Mouse (Mus musculus) layer of hippocampus, postnatal 25 days (tissue): ENCODE results near the gene Gpr158. TPM values are rescaled to one million over a fixed set of nuclear protein-coding genes. Genes with fewer than 3 reads are reported as not detected.
"Not testable (repeated sequence)": the region's sequence is repeated elsewhere in the genome, so short reads cannot be mapped to it uniquely, and the experiment has no call there.

Experiments used
- DNase-seq, 2 experiments: peaks; one replicate each; pipeline ENCODE4 v3.0.0; 2022; ENCODE audit warnings: mixed read lengths in 2 of 2, low spot score in 1 of 2; ENCODE audit errors: extremely low spot score in 1 of 2
- total RNA-seq, 2 experiments: library from RNA; stranded (reverse); gene quantifications; 2 replicates each; pipeline ENCODE4 v1.2.3; 2021

Gpr158 gene
- 10 to 100 TPM; 77.5 to 78.9 TPM for total RNA-seq

DNA sequence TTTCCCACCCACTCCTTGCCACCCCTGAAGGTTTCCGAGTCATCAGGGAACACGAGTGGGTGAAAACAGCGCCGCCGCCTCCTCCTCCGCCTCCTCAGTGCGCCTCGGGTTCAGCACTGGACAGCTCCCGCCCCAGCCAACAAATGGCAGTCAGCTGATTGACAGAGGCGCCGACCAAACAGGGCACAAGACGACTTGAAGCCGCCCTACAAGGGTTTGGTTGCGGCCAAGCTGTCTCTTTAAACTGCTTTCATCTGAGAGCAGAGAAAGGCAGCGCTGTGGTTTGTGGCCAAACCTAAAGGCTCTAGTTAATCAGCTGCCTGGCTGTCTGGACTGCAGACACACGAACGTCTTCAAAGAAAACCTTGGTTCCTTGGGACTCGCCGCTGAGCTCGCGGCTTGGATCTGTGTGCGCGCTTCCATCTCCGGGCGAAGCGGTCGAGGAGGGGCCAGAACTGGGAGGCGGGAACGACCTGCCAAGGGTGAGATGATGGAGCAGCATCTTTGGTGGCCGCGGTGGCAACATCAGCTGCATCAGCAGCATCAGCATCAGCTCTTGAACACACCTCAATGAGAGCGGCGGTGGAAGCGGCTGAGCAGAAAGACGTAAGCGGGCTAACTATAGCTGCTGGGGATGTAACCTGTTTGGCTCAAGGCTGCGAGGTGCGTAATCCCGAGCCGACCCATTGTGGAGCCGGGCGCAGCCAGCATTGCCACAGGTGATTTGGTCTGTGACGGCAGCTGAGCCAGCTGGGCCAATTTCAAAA is at the start of gene Gpr158:
TSS of gene Gpr158 (plus strand) at position 198 of the 767 bp plus-strand sequence.
- DNase-seq: peak; percentile 82 to 84

DNA sequence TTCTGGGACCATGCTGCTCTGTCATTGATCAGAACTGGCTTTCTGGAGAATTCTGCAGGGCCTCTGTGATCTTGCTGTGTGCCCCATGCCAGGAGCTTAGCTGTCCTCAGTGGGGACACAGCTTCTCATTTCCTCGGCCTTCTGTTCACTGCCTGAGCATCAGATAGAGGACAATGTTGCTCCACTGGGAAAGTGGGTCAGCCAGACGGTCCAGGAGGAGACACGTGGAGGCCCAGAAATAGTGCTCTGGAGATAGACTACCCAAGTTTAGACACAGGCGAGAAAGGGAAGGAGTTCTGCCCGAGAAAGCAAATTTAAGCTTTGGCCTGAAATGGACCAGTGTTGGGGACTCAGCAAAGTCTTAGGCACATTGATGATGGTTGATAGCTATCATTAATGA is 23.5 kb upstream of the Gpr158 start:
- DNase-seq: no peak

DNA sequence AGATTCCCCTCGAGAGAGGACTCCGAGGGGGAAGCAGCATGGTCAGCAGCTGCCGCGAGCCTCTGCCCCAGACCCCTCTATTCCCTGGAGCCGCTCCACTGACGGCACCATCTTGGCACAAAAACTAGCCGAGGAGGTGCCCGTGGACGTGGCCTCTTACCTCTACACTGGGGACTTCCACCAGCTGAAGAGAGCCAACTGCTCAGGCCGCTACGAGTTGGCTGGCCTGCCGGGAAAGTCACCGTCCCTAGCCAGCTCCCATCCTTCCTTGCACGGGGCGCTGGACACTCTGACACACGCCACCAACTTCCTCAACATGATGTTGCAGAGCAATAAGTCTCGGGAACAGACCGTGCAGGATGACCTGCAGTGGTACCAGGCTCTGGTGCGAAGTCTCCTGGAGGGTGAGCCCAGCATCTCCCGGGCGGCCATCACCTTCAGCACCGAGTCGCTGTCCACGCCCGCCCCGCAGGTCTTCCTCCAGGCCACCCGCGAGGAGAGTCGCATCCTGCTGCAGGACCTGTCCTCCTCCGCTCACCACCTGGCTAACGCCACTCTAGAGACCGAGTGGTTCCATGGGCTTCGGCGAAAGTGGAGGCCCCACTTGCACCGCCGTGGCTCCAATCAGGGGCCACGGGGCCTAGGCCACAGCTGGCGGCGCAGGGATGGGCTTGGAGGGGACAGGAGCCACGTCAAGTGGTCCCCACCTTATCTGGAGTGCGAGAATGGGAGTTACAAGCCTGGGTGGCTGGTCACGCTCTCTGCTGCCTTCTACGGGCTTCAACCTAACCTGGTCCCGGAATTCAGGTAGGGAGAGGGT is 1.2 kb downstream of the Gpr158 start:
- DNase-seq: peak in 1 of 2 experiments; percentile 32

DNA sequence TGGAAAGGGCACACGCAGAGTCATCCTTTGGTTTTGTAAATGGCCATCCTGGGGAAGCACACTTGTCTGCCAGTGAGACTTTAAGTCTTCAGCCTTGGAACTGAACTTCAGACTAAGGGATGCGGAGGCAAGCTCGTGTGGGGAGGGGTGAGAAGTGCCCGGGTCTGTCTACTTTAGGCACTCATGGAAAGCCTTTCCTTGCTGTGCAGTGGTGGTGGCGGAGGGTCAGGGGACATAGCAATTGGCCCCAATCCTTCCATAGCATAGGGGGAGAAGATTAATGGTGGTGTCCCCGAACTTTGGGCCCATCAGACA is 1.8 kb downstream of the Gpr158 start:
- peak in 1 of 2 experiments; percentile 25 for DNase-seq

DNA sequence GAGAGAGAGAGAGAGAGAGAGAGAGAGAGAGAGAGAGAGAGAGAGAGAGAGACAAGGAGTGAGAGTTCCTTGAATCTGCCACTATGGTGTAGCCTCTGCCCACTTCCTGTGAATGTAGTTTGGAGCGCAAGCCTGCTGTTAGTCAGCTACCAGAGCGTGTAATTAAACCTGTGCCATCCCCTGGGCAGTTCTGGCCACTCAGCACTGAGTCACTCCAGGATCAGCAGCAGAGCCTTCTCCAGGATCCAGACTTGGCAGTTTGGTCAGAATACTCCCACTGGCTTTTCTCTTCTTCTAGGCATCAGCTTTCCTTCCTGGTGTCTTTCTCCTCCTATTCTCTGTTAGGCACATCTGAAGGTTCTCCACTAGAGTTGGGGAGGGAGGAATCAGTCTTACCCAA is 2.2 kb downstream of the Gpr158 start:
- no peak for DNase-seq

DNA sequence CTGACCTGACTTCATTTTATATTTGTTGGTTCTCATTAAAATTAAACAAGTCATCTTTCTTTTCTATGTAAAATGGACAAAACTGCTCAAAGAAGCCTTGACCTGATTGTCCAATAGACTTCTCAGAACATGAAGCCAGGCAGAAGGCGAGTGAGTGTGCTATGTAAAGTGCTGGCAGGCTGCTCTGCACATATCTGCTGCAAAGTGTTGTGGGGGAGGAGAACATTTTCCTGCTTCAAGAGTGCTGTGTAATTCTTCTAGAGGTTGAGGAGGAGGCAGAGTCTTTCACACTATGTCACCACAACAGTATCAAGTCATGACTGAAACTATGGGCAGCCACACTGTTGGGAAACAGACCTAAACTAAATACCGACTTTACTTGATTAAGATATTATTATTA is 12.2 kb downstream of the Gpr158 start:
- no peak for DNase-seq

DNA sequence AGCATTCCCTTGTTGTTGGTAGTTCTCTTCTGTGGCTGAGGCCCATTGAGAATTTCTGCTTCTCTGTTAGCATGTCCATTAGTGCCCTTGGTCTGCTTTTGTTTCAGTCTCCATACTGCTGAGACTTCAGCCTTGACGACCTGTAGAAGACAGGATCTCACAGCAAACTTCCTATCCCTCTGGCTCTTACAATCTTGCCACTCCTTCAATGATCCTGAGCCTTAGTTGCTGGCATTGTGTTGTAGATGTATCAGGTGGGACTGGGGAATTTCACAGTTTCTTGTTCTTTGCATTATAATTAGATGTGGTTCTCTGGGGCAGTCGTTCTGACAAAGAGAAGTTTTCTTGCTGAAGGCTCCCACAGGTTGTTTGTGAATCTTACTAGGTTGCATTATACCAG is 25.4 kb downstream of the Gpr158 start:
- no peak for DNase-seq

DNA sequence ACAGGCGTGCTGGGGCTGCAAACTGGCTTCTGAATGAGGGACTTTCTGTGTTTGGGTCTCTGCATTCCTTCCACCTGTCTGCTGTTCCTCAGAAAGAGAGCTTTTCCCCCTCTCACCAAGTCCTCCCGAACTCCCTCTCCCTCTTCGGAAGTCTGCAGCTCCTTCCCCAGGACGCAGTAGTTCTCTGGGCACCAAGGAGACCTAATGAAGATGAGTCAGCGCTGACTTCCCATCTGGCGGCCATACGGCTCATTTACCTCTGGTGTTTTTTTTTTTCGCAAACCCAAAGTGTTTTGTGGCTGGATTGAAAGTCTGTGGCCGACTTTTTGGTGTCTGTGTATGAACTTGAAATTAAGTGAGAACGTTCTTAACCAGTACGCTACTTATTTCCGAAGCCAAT is 30.0 kb downstream of the Gpr158 start:
- no peak for DNase-seq

DNA sequence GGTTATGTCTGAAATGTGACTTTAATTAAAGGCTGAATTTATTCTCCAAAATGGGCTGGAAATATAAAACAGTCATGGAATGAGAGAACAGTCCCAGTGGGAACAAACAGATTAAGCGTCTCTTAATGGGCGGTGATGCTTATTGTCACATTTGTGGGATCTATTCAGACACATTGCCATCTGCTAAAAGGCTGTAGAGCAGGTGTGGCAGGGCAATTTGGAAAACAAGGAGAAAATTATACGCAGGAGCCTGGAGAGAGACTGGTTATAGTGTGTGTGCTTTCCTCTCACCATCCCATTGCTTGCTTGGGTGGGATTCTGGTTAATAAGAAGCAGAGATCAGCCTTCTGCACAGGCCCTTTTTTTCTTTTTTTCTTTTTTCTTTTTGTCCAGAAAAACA is 32.3 kb downstream of the Gpr158 start:
- no peak for DNase-seq

DNA sequence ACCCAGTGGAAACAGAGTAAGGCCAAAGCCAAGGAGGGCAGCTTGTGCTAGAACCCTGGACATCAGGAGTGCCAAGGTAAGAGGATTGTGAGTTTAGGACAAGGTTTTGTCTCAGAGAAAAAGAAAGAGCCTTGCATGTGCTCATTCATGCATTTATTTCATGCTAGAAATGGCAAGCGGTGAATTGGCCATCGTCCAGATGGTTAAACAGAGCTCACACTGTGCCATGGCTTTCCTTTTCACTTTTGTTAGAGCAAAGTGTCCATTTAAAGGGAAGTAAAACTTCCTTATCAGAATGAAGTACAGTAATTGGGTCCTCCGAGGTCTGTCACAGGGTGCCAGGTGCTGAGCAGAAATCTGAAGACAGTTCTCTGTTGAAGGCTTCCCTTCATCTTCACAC is 38.3 kb downstream of the Gpr158 start:
- no peak for DNase-seq

DNA sequence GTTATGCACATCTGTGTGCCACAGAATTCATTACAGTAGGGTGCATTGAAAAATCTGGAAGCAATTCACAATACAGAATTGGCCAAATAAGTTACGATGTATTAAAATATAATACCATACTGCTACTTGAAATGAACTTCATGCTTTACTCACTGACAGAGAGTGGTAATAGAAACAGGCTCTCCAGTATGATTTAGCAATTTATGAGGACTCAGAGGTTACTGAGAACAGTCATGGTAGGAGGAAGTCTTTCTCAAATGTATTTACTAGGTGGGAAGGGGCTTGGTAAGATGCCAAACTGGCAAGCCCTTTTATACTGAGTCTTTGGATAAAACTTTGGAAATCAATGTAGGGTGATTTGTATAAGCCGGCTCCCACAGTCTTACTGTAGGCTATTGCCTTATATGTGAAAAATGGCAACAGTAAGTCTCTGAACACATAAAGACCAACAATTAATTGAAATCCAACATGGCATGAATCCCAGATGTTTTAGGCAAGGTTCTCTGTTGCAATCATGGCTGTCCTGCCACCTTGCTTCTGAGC is 40.2 kb downstream of the Gpr158 start:
- no peak for DNase-seq

DNA sequence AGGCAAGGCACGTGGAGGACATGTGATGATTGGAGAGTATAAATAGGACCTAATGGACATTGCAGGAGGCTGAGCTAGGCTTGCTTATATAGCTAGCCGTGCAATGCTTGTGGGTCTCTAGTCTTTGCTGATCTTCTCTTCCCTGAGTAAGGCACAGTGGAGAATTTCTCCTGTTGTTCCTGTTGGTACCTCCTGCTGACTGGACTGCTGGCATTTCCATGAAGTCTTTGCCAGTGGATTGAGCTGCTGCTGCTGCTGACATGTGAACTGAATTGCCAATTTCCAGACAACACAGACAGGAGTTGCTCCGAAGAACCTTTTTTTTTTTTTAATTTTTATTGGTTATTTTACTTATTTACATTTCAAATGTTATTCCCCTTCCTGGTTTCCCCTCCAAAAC is 41.5 kb downstream of the Gpr158 start:
- no peak for DNase-seq

DNA sequence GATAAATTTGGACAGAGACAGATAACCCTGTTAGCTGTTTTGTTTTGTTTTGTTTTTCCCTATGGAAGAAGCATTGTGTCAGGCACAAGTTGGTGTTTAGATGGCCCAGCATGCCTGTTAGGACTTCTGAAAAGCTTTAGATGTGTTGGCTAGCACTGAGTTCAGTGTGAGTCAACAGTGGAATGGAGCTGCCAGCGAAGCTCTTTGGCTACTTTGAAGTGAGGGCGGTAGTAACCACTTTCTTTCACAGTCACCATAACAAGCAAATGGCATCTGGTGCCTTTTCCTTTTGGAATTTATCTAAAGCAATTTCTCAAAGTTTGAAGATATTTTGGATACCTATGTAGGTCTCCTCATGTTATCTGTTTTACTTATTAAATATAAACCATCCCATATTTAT is 62.9 kb downstream of the Gpr158 start:
- no peak for DNase-seq

DNA sequence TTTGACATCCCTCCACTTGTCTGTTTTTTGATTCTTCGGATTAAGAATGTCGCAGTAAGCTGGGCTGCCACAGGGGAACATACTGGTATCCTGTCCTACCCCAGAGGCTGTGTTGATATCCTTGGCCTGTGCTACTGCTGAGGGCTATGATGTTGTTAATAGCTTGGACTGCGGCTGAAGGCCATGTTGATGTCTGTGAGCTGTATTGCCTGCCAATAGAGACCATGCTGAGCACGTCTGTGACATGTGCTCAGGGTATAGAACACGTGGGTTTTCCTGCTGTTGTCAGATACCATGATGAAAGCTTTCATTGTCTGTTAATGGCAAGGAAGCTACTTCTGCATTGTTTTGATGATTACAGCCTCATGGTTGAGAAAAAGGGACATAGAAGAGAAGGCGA is 63.8 kb downstream of the Gpr158 start:
- no peak for DNase-seq

DNA sequence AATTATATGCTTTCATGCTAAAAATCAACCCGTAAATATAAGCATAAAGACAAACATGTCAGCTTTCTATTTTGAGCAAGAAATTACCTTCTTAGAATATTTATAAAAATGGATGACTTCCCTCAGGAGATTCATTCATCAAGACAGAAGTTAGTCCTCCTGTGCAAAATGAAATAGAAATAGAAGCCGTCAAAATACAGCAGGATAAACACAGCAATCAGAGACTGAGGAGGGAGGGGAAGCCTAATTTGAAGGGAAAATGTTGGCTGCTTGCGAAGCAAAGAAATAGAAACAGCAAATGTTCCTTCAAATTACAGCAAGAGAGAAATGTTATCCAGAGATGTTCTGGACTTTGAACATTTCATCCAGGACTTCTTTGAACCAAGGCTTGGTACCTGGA is 72.3 kb downstream of the Gpr158 start:
- DNase-seq: no peak

DNA sequence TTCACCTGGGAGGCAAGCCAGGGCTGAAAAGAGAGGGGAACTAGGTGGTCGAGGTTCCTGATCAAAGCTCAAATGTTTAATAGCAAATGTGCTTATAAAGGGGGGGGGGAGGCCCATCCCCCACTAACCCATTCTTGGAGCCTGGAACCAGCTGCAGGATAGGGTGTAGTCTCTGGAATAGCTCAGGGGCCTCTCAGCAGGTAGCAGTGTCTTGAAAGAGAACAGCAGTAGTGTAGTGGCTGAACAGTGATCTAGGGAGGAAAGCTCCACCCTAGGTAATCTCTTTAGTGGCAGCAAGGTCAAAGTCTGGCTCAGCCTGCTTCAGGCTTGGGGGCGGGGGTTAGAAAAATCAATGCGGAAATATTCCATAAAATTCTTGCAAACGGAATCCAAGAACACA is 93.3 kb downstream of the Gpr158 start:
- DNase-seq: not testable (repeated sequence)

DNA sequence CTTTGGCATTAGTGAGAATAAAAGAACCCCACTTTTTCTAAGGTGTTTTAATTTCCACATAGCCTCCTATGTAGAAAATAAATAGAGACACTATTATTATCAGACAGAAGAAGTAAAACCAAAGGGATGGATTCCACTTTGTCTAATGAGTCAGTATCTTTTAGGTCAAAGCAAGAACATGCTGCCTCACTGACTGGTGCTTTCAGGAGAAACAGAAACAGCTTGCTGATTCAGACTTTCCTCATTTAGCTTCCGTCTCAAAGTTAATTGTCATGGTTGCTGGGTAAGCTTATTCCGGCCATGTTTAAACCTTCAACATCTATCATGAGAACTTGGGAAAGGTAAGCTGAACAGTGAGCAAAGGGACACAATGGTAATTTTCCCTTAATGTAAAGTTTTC is 107.6 kb downstream of the Gpr158 start:
- no peak for DNase-seq

DNA sequence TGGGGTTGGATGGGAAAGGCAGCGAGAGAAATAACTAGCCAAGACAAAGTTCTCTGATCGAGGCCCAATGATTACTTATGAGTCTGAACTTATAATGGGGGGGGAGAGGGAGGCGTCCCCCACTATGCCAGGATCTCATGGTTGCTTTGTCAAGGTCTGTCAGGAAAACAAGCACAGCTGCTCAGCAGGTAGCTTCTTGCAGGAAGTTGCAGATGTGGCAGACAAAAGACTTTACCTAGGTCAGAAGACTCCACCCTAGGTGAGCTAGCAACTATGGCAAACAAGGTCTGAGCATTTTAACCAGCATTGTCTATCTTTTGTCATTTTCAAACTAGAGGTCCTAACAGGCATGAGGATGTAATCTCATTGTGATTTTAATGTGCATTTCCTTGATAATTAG is 129.5 kb downstream of the Gpr158 start:
- no peak for DNase-seq

DNA sequence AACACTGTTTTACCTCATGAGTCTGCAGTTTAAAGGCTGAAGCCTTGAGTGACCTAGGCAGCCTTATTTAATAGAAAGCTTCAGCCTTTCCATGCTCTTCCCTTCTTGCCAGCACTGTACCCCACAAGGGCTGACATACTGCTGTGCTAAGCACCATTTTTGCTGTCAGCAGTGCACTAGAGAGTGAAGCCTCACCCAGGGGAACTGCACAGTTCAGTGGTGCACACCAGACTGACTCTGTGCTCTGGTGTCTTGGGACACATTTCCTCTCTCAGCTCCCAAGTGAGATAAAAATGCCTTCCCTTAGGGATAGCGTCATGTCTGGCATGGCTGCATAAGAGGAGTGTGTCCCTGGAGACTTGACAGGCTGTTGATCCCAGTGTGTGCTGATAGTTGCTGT is 130.6 kb downstream of the Gpr158 start:
- DNase-seq: no peak

DNA sequence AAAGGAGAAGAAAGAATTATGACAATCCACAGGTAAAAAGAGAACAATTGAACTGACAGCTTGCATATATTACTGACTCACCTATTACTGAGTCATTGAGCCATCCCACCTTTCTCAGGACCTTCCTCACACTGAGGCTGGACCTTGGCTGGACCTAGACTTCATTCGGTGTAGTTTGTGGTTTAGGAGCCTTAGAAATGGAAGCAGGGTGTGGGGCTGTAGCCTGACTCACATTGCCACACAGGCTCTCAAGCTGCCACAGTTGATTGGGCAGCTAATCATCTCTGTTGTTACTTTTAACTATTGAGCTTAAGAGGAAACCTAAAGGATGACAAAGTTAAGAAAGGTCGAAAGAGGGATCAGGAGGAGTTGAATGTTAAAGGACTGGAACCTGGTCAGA is 132.1 kb downstream of the Gpr158 start:
- DNase-seq: no peak

DNA sequence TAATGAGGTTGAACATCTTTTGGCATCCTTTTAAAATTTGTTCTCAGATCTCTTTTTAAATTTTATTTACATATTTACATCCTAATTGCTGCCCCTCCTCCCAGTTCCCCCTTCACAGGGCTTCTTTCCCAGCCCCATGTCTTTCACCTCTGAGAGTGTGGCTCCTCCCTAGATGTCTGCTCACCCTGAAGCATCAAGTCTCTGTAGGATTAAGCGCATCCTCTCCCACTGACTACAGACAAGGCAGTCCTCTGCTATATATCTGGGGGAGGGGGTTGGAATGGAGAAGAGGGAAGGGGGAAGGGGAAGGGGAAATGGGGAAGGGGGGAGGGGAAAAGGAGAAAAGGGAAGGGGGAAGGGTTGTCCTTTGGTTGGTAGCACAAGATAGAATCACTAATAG is 140.1 kb downstream of the Gpr158 start:
- no peak for DNase-seq

DNA sequence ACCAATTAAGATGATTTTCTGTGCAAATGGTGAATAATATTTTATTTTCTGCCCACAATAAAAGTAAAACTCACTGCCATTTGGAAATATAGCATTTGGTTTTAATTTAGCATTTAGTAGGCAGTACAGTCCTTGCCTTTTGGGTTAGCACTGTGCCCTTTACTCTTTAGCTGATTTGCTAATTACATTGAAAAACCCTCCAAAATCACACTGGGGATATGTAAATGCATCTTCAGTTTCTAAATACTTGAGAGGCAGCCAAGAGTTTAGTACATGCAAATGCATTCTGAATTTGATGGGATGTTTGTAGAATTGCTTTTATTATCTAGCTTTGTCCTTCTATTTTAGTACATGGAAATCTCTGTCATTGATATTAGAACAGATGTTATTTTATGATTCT is 163.4 kb downstream of the Gpr158 start:
- DNase-seq: no peak
